Mouse (Mus musculus): ENCODE results near the gene Mto1. TPM values are rescaled to one million over a fixed set of nuclear protein-coding genes. Genes with fewer than 3 reads are reported as not detected.

The Mto1 gene
- polyA plus RNA-seq, 1 experiment from 2014 or later, result 11.7 TPM

- TF ChIP-seq EP300 (optimal IDR thresholded peaks at IDR 0.05) (no peak), CTCF (IDR thresholded peaks at IDR 0.05; ENCODE audit: low read depth) (no peak)
- WGBS, result 3% methylated on average over 15 of the region's 15 CpGs
- ATAC-seq (ENCODE audit: low FRiP score, low TSS enrichment), result peak; percentile 70
Observed at GRCm38 (mm10) chr9:78520127-78520779, 72.2 kb downstream of the Mto1 start.

GRCm38 (mm10) chr9:78520780-78521601, 73.0 kb downstream of the Mto1 start:
- 4% methylated on average over 40 of the region's 40 CpGs for WGBS
- Histone ChIP-seq H3K4me1 (replicated peaks; ENCODE audit: control insufficient read depth, insufficient read depth) (0 out of 2 replicates have a peak, but pooled peaks cover 2% of the 10 kb centered on the region), H3K9ac (ENCODE audit: low read length) (peak overlapping the region; percentile 47), H3K4me3 (ENCODE audit: low read depth, low read length) (peak overlapping the region; percentile 28), H3K36me3 (ENCODE audit: control insufficient read depth, insufficient read depth, low read length) (no peaks in the 10 kb centered on the region), H3K4me2 (replicated peaks; ENCODE audit: low read depth) (peak overlapping the region; percentile 67), H3K27ac (replicated peaks) (peak overlapping the region; percentile 65), H3K27me3 (ENCODE audit: control insufficient read depth, insufficient read depth, low read length) (no peaks in the 10 kb centered on the region), H3K9me3 (ENCODE audit: control insufficient read depth, low read length) (no peaks in the 10 kb centered on the region)
- DNase-seq (ENCODE audit: low spot score) (peak; percentile 88), ATAC-seq (ENCODE audit: low FRiP score, low TSS enrichment) (peak; percentile 89)
- no peak for TF ChIP-seq EP300 (optimal IDR thresholded peaks at IDR 0.05)
- TF ChIP-seq CTCF (IDR thresholded peaks at IDR 0.05; ENCODE audit: low read depth), result no peak

More at GRCm38 (mm10) chr9:78520127-78520779, 72.2 kb downstream of the Mto1 start:
- Histone ChIP-seq H3K27me3 (ENCODE audit: control insufficient read depth, insufficient read depth, low read length) (no peaks in the 10 kb centered on the region), H3K9me3 (ENCODE audit: control insufficient read depth, low read length) (no peaks in the 10 kb centered on the region), H3K9ac (ENCODE audit: low read length) (0 out of 2 replicates have a peak overlapping the region, but pooled peaks have one; percentile 38), H3K4me3 (ENCODE audit: low read depth, low read length) (peak overlapping the region; percentile 28), H3K4me2 (replicated peaks; ENCODE audit: low read depth) (peak overlapping the region; percentile 67), H3K27ac (replicated peaks) (peak overlapping the region; percentile 35; the same call in 1 of the 2 replicates), H3K4me1 (replicated peaks; ENCODE audit: control insufficient read depth, insufficient read depth) (0 out of 2 replicates have a peak, but pooled peaks cover 2% of the 10 kb centered on the region), H3K36me3 (ENCODE audit: control insufficient read depth, insufficient read depth, low read length) (no peaks in the 10 kb centered on the region)
- DNase-seq (ENCODE audit: low spot score), result peak; percentile 67

GRCm38 (mm10) chr9:78521689-78522088, 73.7 kb downstream of the Mto1 start:
- TF ChIP-seq EP300 (optimal IDR thresholded peaks at IDR 0.05) (no peak), CTCF (IDR thresholded peaks at IDR 0.05; ENCODE audit: low read depth) (peak; percentile 66)
- Histone ChIP-seq H3K36me3 (ENCODE audit: control insufficient read depth, insufficient read depth, low read length) (no peaks in the 10 kb centered on the region), H3K4me2 (replicated peaks; ENCODE audit: low read depth) (peak overlapping the region; percentile 67), H3K9me3 (ENCODE audit: control insufficient read depth, low read length) (no peaks in the 10 kb centered on the region), H3K27ac (replicated peaks) (peak overlapping the region; percentile 65), H3K27me3 (ENCODE audit: control insufficient read depth, insufficient read depth, low read length) (no peaks in the 10 kb centered on the region), H3K9ac (ENCODE audit: low read length) (no peak overlapping the region), H3K4me3 (ENCODE audit: low read depth, low read length) (peak overlapping the region; percentile 28), H3K4me1 (replicated peaks; ENCODE audit: control insufficient read depth, insufficient read depth) (0 out of 2 replicates have a peak, but pooled peaks cover 2% of the 10 kb centered on the region)
- ATAC-seq (ENCODE audit: low FRiP score, low TSS enrichment) (peak; percentile 3; the same call in 1 of the 2 replicates), DNase-seq (ENCODE audit: low spot score) (peak; percentile 54)
- 23% methylated on average over 14 of the region's 14 CpGs for WGBS

Small RNA genes within 50 kb of the gene (microRNA-seq; reads per million reads assigned to microRNA genes)
- not detected for gene Gm26377

Other genes with a start within 250 kb of the Mto1 start
- 1,326 and 1,348 TPM in 2 replicates for gene Gsta1, start 217.6 kb upstream of the Mto1 start, polyA plus RNA-seq (2015; fragmentation: Nextera tagmentation; extraction: Ambion mirVana)
- gene Gm3776, start 191.1 kb upstream of the Mto1 start, polyA plus RNA-seq (2015; fragmentation: Nextera tagmentation; extraction: Ambion mirVana), result 929 and 937 TPM in 2 replicates
- gene Gm10639, start 158.3 kb upstream of the Mto1 start, polyA plus RNA-seq (2015; fragmentation: Nextera tagmentation; extraction: Ambion mirVana), result 5.1 and 5.8 TPM in 2 replicates
- gene Omt2a, start 133.4 kb upstream of the Mto1 start, polyA plus RNA-seq (2015; fragmentation: Nextera tagmentation; extraction: Ambion mirVana), result not detected in 2 replicates
- gene Omt2b, start 120.6 kb upstream of the Mto1 start, polyA plus RNA-seq (2015; fragmentation: Nextera tagmentation; extraction: Ambion mirVana), result not detected in 2 replicates
- 69.4 and 82.2 TPM in 2 replicates for gene Gsta2, start 92.4 kb upstream of the Mto1 start, polyA plus RNA-seq (2015; fragmentation: Nextera tagmentation; extraction: Ambion mirVana)
- 1.2 and 2.1 TPM in 2 replicates for gene Dppa5a, start 80.0 kb upstream of the Mto1 start, polyA plus RNA-seq (2015; fragmentation: Nextera tagmentation; extraction: Ambion mirVana)
- gene Ooep, start 69.5 kb upstream of the Mto1 start, polyA plus RNA-seq (2015; fragmentation: Nextera tagmentation; extraction: Ambion mirVana), result 0.81 and 0.90 TPM in 2 replicates
- gene Ddx43, start 52.4 kb upstream of the Mto1 start, polyA plus RNA-seq (2015; fragmentation: Nextera tagmentation; extraction: Ambion mirVana), result 0.08 and 0.12 TPM in 2 replicates
- gene Cgas, start 5.0 kb upstream of the Mto1 start, polyA plus RNA-seq (2015; fragmentation: Nextera tagmentation; extraction: Ambion mirVana), result 1.4 and 1.6 TPM in 2 replicates
- gene Gm17324, start 578 bp downstream of the Mto1 start, polyA plus RNA-seq (2015; fragmentation: Nextera tagmentation; extraction: Ambion mirVana), result 0.72 and 1.1 TPM in 2 replicates
- gene Eef1a1, start 40.9 kb downstream of the Mto1 start, polyA plus RNA-seq (2015; fragmentation: Nextera tagmentation; extraction: Ambion mirVana), result 2,673 and 2,818 TPM in 2 replicates
- gene Slc17a5, start 139.8 kb downstream of the Mto1 start, polyA plus RNA-seq (2015; fragmentation: Nextera tagmentation; extraction: Ambion mirVana), result 9.3 and 10.0 TPM in 2 replicates
- gene Cd109, start 167.3 kb downstream of the Mto1 start, polyA plus RNA-seq (2015; fragmentation: Nextera tagmentation; extraction: Ambion mirVana), result 13.5 and 13.6 TPM in 2 replicates